Mouse (Mus musculus): ENCODE results near the gene Gpatch1.
"Not testable (repeated sequence)": the region's sequence is repeated elsewhere in the genome, so short reads cannot be mapped to it uniquely, and the experiment has no call there.

- not testable (repeated sequence) for TF ChIP-seq POLR2A (IDR thresholded peaks at IDR 0.05; ENCODE audit: low read depth, low read length); CTCF (IDR thresholded peaks at IDR 0.05; ENCODE audit: extremely low read depth, insufficient read length, insufficient replicate concordance, low read depth, low read length)
Measured at GRCm38 (mm10) chr7:35319221-35319620, 981 bp upstream of the Gpatch1 start.

All from small intestine, adult 2 months (tissue).